Mouse (Mus musculus): ENCODE measurements at regions not wholly inside any gene's neighbourhood (a gene's known extent, or its start where the extent isn't known, plus 50 kb on each side); places are given as distances from the start of the nearest gene placed in this dataset.

DNA sequence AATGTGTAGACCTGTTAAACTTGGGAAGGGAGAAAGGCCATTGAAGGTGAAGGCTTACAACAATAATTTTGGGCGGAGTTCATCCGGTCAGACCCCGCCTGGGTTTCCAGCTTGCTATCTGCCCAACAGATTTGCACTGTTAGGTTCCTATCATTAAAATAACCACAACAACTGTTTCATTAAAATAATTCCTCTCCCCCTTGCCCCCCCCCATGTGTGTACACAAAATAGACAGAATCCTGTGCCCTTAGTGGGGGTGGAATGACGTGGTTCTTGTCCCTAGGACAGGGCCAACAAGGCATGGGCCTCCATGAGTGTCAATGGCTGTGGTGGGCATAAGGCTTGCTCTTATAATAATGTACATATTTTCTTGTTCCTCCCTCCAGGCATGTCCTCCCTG is 65.6 kb upstream of the Ccn6 start:
- Histone ChIP-seq H3K9me3 (ENCODE audit: control insufficient read depth, low read length) (no peaks in the 10 kb centered on the region), H3K4me2 (no peak overlapping the region), H3K4me3 (ENCODE audit: low read depth, low read length) (no peak overlapping the region), H3K4me1 (ENCODE audit: control insufficient read depth, insufficient read depth, low read length) (no peaks in the 10 kb centered on the region), H3K36me3 (ENCODE audit: control insufficient read depth, insufficient read depth, low read length) (no peaks in the 10 kb centered on the region), H3K27me3 (ENCODE audit: control insufficient read depth, insufficient read depth, low read length) (no peaks in the 10 kb centered on the region), H3K27ac (ENCODE audit: low read depth, low read length) (no peak overlapping the region), H3K9ac (ENCODE audit: low read length) (no peak overlapping the region)
- DNase-seq (ENCODE audit: low spot score, missing footprints), result no peak
- WGBS, result 95% methylated on average over 4 of the region's 4 CpGs
- ATAC-seq (ENCODE audit: low FRiP score), result no peak

DNA sequence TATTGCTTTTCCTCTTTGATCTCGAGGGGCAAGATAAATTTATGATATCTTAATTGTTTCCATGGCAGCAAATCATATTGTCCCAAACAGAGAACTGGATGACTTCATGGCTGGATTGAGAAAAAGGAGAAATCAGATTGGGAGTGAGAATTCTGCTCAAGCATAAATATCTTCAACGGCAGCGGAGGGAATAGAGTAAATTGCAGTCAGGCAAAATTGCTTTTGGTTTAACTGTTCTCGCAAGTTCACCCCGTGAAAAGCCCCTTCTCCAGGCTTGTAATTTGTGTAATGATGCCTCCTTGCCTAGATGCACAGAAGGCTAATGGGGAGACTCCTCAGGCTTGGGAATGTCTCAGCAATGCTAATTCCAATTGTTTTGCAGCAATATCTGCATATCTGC is 64.4 kb upstream of the Ccn6 start:
- DNase-seq (ENCODE audit: low spot score, missing footprints), result no peak
- H3K4me3 ChIP-seq (ENCODE audit: low read depth, low read length), result no peak overlapping the region
- no peaks in the 10 kb centered on the region for H3K36me3 ChIP-seq (ENCODE audit: control insufficient read depth, insufficient read depth, low read length)
- no peaks in the 10 kb centered on the region for H3K9me3 ChIP-seq (ENCODE audit: control insufficient read depth, low read length)
- WGBS, result 62% methylated on average over 5 of the region's 5 CpGs
- no peak overlapping the region for H3K9ac ChIP-seq (ENCODE audit: low read length)
- H3K4me2 ChIP-seq, result no peak overlapping the region
- H3K4me1 ChIP-seq (ENCODE audit: control insufficient read depth, insufficient read depth, low read length), result no peaks in the 10 kb centered on the region
- no peak for ATAC-seq (ENCODE audit: low FRiP score)
- H3K27me3 ChIP-seq (ENCODE audit: control insufficient read depth, insufficient read depth, low read length), result no peaks in the 10 kb centered on the region
- H3K27ac ChIP-seq (ENCODE audit: low read depth, low read length), result no peak overlapping the region

DNA sequence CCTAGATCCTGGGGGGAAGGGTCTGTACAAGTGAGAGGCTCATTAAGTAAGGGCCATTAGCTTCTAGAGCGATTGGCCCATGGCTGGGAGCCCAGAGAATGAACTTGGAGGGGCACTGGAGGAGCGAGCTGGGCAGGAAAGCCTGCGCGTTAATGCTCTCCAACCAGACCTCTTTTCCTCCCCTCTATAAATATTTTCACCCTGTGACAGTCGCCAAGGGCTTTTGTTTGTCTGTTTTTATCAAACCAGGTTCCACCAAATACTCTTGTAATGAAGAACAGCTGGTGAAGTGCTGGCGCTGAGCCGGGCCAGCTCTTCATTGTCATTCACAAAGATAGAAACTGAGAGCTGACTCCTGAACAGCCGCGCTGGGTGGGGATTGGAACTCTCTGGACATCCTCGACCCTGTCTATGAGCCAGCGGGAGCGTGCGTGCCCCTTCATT is 63.9 kb upstream of the Ccn6 start:
- Histone ChIP-seq H3K4me1 (ENCODE audit: control insufficient read depth, insufficient read depth, low read length) (no peaks in the 10 kb centered on the region), H3K36me3 (ENCODE audit: control insufficient read depth, insufficient read depth, low read length) (no peaks in the 10 kb centered on the region), H3K27me3 (ENCODE audit: control insufficient read depth, insufficient read depth, low read length) (no peaks in the 10 kb centered on the region), H3K4me3 (ENCODE audit: low read depth, low read length) (no peak overlapping the region), H3K9me3 (ENCODE audit: control insufficient read depth, low read length) (no peaks in the 10 kb centered on the region), H3K9ac (ENCODE audit: low read length) (no peak overlapping the region), H3K27ac (ENCODE audit: low read depth, low read length) (no peak overlapping the region), H3K4me2 (no peak overlapping the region)
- WGBS, result 40% methylated on average over 13 of the region's 13 CpGs
- DNase-seq (ENCODE audit: low spot score, missing footprints) (no peak), ATAC-seq (ENCODE audit: low FRiP score) (no peak; the same call in 1 of the 2 replicates)

DNA sequence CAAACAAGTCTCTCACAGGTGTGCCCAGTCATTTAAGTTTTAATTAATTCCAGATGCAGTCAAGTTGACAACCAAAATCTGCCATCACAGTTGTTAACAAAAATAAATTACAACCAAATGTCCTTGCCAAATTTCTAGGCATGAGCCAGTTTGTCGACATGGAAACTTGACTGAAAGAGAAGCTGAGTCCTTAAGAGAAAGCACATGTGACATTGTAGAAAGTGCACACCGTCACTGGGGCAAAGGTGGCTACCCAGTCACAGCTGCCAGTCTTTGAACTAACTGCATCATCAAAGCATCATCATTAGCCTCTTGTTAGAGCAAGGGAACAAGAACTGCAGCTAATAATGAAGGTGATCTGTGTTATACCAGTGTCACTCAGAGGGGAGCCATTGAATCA is 62.9 kb upstream of the Ccn6 start:
- no peaks in the 10 kb centered on the region for H3K4me1 ChIP-seq (ENCODE audit: control insufficient read depth, insufficient read depth, low read length)
- no peak overlapping the region for H3K4me2 ChIP-seq
- H3K36me3 ChIP-seq (ENCODE audit: control insufficient read depth, insufficient read depth, low read length), result no peaks in the 10 kb centered on the region
- H3K27me3 ChIP-seq (ENCODE audit: control insufficient read depth, insufficient read depth, low read length), result no peaks in the 10 kb centered on the region
- H3K27ac ChIP-seq (ENCODE audit: low read depth, low read length), result no peak overlapping the region
- H3K9me3 ChIP-seq (ENCODE audit: control insufficient read depth, low read length), result no peaks in the 10 kb centered on the region
- ATAC-seq (ENCODE audit: low FRiP score) (no peak), DNase-seq (ENCODE audit: low spot score, missing footprints) (no peak)
- 68% methylated on average over 2 of the region's 2 CpGs for WGBS
- H3K9ac ChIP-seq (ENCODE audit: low read length), result no peak overlapping the region
- H3K4me3 ChIP-seq (ENCODE audit: low read depth, low read length), result no peak overlapping the region

DNA sequence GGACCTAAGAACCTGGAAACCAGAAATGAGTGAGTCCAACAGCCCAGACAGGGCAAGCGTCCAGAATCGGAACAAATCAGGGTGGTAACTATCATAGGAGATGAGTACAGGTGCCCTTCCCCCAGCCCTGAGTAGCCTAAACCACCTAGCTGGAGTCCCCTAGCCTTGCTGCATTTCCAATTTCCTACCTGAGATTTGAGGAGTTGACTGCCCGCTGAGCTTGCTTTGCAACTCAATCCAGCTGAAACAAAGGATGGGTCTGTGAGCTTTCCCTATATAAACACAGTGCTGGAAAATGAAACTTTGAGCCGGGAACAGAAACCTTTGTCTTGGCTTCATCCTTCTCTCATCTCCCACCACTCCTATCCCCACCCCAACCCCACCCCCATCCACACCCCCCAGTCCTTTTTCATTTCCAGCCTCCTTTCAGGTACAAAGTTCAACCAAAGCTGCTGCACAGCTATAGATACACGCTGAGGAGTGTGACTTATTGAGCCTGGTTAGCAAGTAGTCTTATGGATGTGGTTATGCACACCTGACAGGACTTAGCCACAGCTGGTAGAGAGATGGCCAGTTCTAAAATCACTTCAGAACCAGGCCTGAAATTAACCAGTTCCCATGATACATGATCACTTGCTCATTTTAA is 61.0 kb upstream of the Ccn6 start:
- H3K4me1 ChIP-seq (ENCODE audit: control insufficient read depth, insufficient read depth, low read length), result no peaks in the 10 kb centered on the region
- no peaks in the 10 kb centered on the region for H3K9me3 ChIP-seq (ENCODE audit: control insufficient read depth, low read length)
- DNase-seq (ENCODE audit: low spot score, missing footprints), result peak; percentile 65
- H3K27me3 ChIP-seq (ENCODE audit: control insufficient read depth, insufficient read depth, low read length), result no peaks in the 10 kb centered on the region
- 46% methylated on average over 5 of the region's 5 CpGs for WGBS
- no peak overlapping the region for H3K9ac ChIP-seq (ENCODE audit: low read length)
- no peak for ATAC-seq (ENCODE audit: low FRiP score)
- no peak overlapping the region for H3K27ac ChIP-seq (ENCODE audit: low read depth, low read length)
- H3K4me2 ChIP-seq, result no peak overlapping the region
- no peaks in the 10 kb centered on the region for H3K36me3 ChIP-seq (ENCODE audit: control insufficient read depth, insufficient read depth, low read length)
- H3K4me3 ChIP-seq (ENCODE audit: low read depth, low read length), result no peak overlapping the region

DNA sequence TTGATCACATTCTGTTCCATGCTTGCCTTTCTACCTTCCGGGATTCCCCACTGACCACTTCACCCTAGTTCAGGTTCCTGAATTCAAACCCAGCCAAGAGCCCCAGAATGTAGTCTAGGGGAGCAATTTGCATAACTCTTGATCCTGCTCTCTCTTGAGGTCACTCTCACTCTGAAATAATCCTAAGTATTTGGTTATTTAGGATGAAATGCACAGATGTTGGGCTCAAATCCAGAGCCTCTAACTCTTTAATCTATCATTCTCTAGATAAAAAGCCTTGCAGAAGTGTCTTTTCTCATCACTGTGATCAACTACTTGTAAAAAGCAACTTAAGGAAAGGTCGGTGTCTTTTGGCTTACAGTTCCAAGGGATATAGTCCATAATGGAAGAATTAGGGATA is 57.4 kb upstream of the Ccn6 start:
- no peak overlapping the region for H3K4me3 ChIP-seq (ENCODE audit: low read depth, low read length)
- H3K9me3 ChIP-seq (ENCODE audit: control insufficient read depth, low read length), result no peaks in the 10 kb centered on the region
- no peaks in the 10 kb centered on the region for H3K4me1 ChIP-seq (ENCODE audit: control insufficient read depth, insufficient read depth, low read length)
- DNase-seq (ENCODE audit: low spot score, missing footprints), result peak; percentile 12
- no peaks in the 10 kb centered on the region for H3K27me3 ChIP-seq (ENCODE audit: control insufficient read depth, insufficient read depth, low read length)
- H3K27ac ChIP-seq (ENCODE audit: low read depth, low read length), result no peak overlapping the region
- no peak overlapping the region for H3K4me2 ChIP-seq
- H3K36me3 ChIP-seq (ENCODE audit: control insufficient read depth, insufficient read depth, low read length), result no peaks in the 10 kb centered on the region
- WGBS, result 89% methylated on average over 2 of the region's 2 CpGs
- H3K9ac ChIP-seq (ENCODE audit: low read length), result no peak overlapping the region
- ATAC-seq (ENCODE audit: low FRiP score), result no peak

DNA sequence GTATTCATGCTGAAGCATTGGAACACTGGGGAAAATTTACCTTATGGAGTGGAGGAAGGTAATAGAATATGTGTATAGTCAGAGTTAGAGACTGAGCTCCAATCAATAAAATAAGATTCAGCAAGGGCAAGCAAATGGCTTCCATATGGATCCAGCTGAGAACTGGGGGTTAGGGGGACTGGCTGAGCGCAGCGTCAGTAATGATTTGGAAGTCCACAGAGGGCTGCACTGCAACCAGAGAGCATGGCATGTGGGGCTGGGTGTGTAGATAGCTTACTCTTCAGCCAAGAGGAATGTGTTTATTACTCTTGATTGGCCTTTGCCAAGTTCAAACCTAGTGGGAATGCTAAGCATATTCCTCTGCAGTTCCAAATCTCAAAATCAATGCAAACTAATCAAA is 55.8 kb upstream of the Ccn6 start:
- no peaks in the 10 kb centered on the region for H3K36me3 ChIP-seq (ENCODE audit: control insufficient read depth, insufficient read depth, low read length)
- H3K27ac ChIP-seq (ENCODE audit: low read depth, low read length), result no peak overlapping the region
- no peak overlapping the region for H3K4me2 ChIP-seq
- H3K9ac ChIP-seq (ENCODE audit: low read length), result no peak overlapping the region
- no peak overlapping the region for H3K4me3 ChIP-seq (ENCODE audit: low read depth, low read length)
- H3K4me1 ChIP-seq (ENCODE audit: control insufficient read depth, insufficient read depth, low read length), result no peaks in the 10 kb centered on the region
- H3K9me3 ChIP-seq (ENCODE audit: control insufficient read depth, low read length), result no peaks in the 10 kb centered on the region
- DNase-seq (ENCODE audit: low spot score, missing footprints) (peak; percentile 69), ATAC-seq (ENCODE audit: low FRiP score) (no peak)
- 73% methylated on average over 2 of the region's 2 CpGs for WGBS
- H3K27me3 ChIP-seq (ENCODE audit: control insufficient read depth, insufficient read depth, low read length), result no peaks in the 10 kb centered on the region

DNA sequence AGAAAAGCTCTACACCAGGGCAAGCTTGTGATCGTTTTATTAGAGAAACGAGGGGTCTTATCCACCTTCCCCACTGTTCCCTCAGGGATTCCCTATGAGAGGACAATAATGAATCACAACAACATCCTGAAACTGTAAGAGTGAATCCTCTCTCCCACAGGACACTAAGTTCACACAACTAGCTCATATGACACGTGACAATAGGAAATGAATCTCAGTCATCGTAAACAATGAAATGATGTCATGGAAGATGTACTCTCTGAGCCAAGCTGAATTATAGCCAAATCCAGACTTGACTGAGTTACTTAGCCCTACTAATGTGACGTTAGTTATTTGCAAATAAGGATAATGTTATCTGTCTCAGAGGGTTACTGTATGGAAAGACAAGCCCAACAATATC is 54.6 kb upstream of the Ccn6 start:
- no peaks in the 10 kb centered on the region for H3K36me3 ChIP-seq (ENCODE audit: control insufficient read depth, insufficient read depth, low read length)
- no peaks in the 10 kb centered on the region for H3K27me3 ChIP-seq (ENCODE audit: control insufficient read depth, insufficient read depth, low read length)
- ATAC-seq (ENCODE audit: low FRiP score) (no peak), DNase-seq (ENCODE audit: low spot score, missing footprints) (no peak)
- no peak overlapping the region for H3K9ac ChIP-seq (ENCODE audit: low read length)
- H3K27ac ChIP-seq (ENCODE audit: low read depth, low read length), result no peak overlapping the region
- H3K4me3 ChIP-seq (ENCODE audit: low read depth, low read length), result no peak overlapping the region
- H3K4me2 ChIP-seq, result no peak overlapping the region
- 87% methylated on average over 5 of the region's 5 CpGs for WGBS
- H3K9me3 ChIP-seq (ENCODE audit: control insufficient read depth, low read length), result no peaks in the 10 kb centered on the region
- H3K4me1 ChIP-seq (ENCODE audit: control insufficient read depth, insufficient read depth, low read length), result no peaks in the 10 kb centered on the region

DNA sequence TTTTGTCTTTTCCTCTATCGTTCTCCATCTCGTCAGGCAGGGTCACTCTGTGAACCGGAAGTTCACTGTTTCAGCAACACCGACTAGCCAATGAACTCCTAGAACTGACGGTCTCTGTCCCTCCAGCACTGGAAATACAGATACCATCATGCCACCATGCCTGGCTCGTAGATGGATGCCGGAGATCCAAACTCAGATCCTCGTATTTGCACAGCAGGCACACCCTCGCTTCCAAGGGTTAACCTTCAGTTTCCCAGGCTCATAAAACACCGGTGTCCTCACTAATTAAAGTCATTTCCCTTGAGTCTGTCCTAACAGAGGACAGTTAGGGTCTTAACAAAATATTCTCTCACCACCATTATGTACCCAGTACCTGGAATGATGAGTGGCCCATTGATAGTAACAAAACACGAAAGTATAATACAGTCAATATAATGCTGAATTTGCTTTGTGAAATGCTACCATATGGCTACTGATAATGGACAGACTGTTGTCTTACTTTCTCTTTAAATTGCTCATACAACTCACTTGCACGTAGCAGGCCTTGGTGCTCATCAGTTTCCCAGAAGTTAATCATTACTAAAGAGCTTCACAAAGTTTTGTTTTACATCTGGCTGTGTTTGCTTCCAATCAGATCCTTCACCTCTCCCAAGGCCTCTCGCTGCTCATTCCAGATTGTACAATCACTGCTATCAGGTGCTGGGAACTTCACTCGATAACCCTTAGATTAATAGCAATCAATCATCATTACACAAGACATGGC is 52.7 kb upstream of the Ccn6 start:
- no peak for ATAC-seq (ENCODE audit: low FRiP score)

More for the DNA sequence above, 52.7 kb upstream of the Ccn6 start:
- Histone ChIP-seq H3K36me3 (ENCODE audit: control insufficient read depth, insufficient read depth, low read length) (no peaks in the 10 kb centered on the region), H3K9me3 (ENCODE audit: control insufficient read depth, low read length) (no peaks in the 10 kb centered on the region), H3K27ac (ENCODE audit: low read depth, low read length) (no peak overlapping the region), H3K4me2 (no peak overlapping the region), H3K27me3 (ENCODE audit: control insufficient read depth, insufficient read depth, low read length) (no peaks in the 10 kb centered on the region), H3K9ac (ENCODE audit: low read length) (no peak overlapping the region), H3K4me3 (ENCODE audit: low read depth, low read length) (no peak overlapping the region), H3K4me1 (ENCODE audit: control insufficient read depth, insufficient read depth, low read length) (no peaks in the 10 kb centered on the region)
- 94% methylated on average over 14 of the region's 14 CpGs for WGBS
- peak; percentile 37 for DNase-seq (ENCODE audit: low spot score, missing footprints)
